Mouse (Mus musculus) CH12.LX (cell line): Measurements from ENCODE around the gene Rundc3a. TPM values are rescaled to one million over a fixed set of nuclear protein-coding genes. Genes with fewer than 3 reads are reported as not detected.

Experiments
- DNase-seq: peaks from one replicate; pipeline ENCODE4 v3.0.0-alpha.2; 2013; ENCODE audit errors: extremely low read depth
- H3K27ac ChIP-seq: 2 replicates; pipeline ENCODE4 v1.5.1; 2012; ENCODE audit warnings: low read depth, mild to moderate bottlenecking, control low read depth, moderate library complexity; ENCODE audit not compliant: insufficient read depth
- H3K27me3 ChIP-seq: replicated peaks from 2 replicates; pipeline ENCODE3; 2012; ENCODE audit warnings: inconsistent platforms
- H3K36me3 ChIP-seq, 2 experiments: replicated peaks in 1 of 2; 2 replicates each; pipeline versions ENCODE3 to v1.6.1; 2012; ENCODE audit warnings: inconsistent platforms in 1 of 2, low read length in 1 of 2, mild to moderate bottlenecking in 1 of 2, mixed read lengths in 1 of 2, moderate library complexity in 1 of 2; ENCODE audit not compliant: control insufficient read depth in 1 of 2, insufficient read depth in 1 of 2
- H3K4me1 ChIP-seq, 2 experiments: 2 replicates each; pipeline ENCODE4 v1.6.1; 2012; ENCODE audit warnings: inconsistent platforms in 1 of 2, moderate library complexity in 1 of 2; ENCODE audit not compliant: insufficient read depth in 2 of 2, control insufficient read depth in 1 of 2
- H3K4me2 ChIP-seq: 2 replicates; pipeline ENCODE4 v1.6.1; 2012; ENCODE audit warnings: low read depth, mild to moderate bottlenecking, control low read depth; ENCODE audit not compliant: poor library complexity, insufficient read depth, severe bottlenecking
- H3K4me3 ChIP-seq, 3 experiments: fragments of 150-350 bp in 1 of 3; sonication (generic) in 1 of 3; replicated peaks in 1 of 3; 2 replicates each; pipeline versions ENCODE3 to v1.5.1; 2011 to 2012; ENCODE audit warnings: low read depth in 2 of 3, low read length in 2 of 3, mild to moderate bottlenecking in 2 of 3, moderate library complexity in 2 of 3, control low read depth in 1 of 3, improper control_type of control experiment in 1 of 3, inconsistent platforms in 1 of 3, mixed read lengths in 1 of 3; ENCODE audit not compliant: poor library complexity in 1 of 3
- H3K79me2 ChIP-seq: replicated peaks from 2 replicates; pipeline ENCODE4 v1.6.1; 2012; ENCODE audit warnings: mild to moderate bottlenecking, moderate library complexity; ENCODE audit not compliant: control insufficient read depth, poor library complexity, insufficient read depth, severe bottlenecking; ENCODE audit errors: extremely low read depth
- H3K9ac ChIP-seq: 2 replicates; pipeline ENCODE4 v1.6.1; 2012; ENCODE audit warnings: low read depth, mild to moderate bottlenecking, control low read depth, moderate library complexity; ENCODE audit not compliant: insufficient read depth
- H3K9me3 ChIP-seq: replicated peaks from 2 replicates; pipeline ENCODE3; 2012; ENCODE audit warnings: low read length, inconsistent platforms, mixed read lengths
- BHLHE40 ChIP-seq: IDR thresholded peaks from 2 replicates; pipeline ENCODE4 v1.6.1; 2011; ENCODE audit warnings: mild to moderate bottlenecking, low read depth, low read length, improper control_type of control experiment
- CHD1 ChIP-seq: IDR thresholded peaks from 2 replicates; pipeline ENCODE4 v1.6.1; 2012; ENCODE audit warnings: low read depth, low read length, improper control_type of control experiment, inconsistent platforms
- CHD2 ChIP-seq: IDR thresholded peaks from 2 replicates; pipeline ENCODE4 v1.6.1; 2011; ENCODE audit warnings: low read length, improper control_type of control experiment
- CTCF ChIP-seq, 2 experiments: IDR thresholded peaks in 1 of 2; conservative IDR thresholded peaks in 1 of 2; 2 replicates each; pipeline ENCODE4 v1.5.1; 2011 to 2012; ENCODE audit warnings: low read depth in 2 of 2, low read length in 2 of 2, improper control_type of control experiment in 1 of 2, inconsistent platforms in 1 of 2, mild to moderate bottlenecking in 1 of 2, moderate library complexity in 1 of 2
- E2F4 ChIP-seq: IDR thresholded peaks from 2 replicates; pipeline ENCODE4 v1.6.1; 2011; ENCODE audit warnings: low read depth, low read length, improper control_type of control experiment; ENCODE audit not compliant: insufficient replicate concordance
- ELF1 ChIP-seq: IDR thresholded peaks from 2 replicates; pipeline ENCODE4 v1.6.1; 2014; ENCODE audit warnings: low read depth, mild to moderate bottlenecking, inconsistent platforms, low read length, improper control_type of control experiment
- EP300 ChIP-seq: IDR thresholded peaks from 2 replicates; pipeline ENCODE4 v1.6.1; 2011; ENCODE audit warnings: low read length, improper control_type of control experiment
- ETS1 ChIP-seq: conservative IDR thresholded peaks from 2 replicates; pipeline ENCODE4 v1.6.1; 2012; ENCODE audit warnings: low read depth, mild to moderate bottlenecking, inconsistent platforms, low read length, improper control_type of control experiment, moderate library complexity
- GABPA ChIP-seq: IDR thresholded peaks from 2 replicates; pipeline ENCODE4 v1.6.1; 2012; ENCODE audit warnings: low read depth, low read length, improper control_type of control experiment, inconsistent platforms; ENCODE audit not compliant: insufficient replicate concordance
- HCFC1 ChIP-seq: IDR thresholded peaks from 2 replicates; pipeline ENCODE4 v1.6.1; 2012; ENCODE audit warnings: low read depth, mild to moderate bottlenecking, inconsistent platforms, low read length, improper control_type of control experiment
- IRF4 ChIP-seq: IDR thresholded peaks from 2 replicates; pipeline ENCODE4 v1.6.1; 2014; ENCODE audit warnings: low read depth, mild to moderate bottlenecking, inconsistent platforms, low read length, improper control_type of control experiment
- JUN ChIP-seq: IDR thresholded peaks from 2 replicates; pipeline ENCODE4 v1.6.1; 2011; ENCODE audit warnings: low read depth, mild to moderate bottlenecking, low read length, improper control_type of control experiment, moderate library complexity; ENCODE audit not compliant: insufficient read depth
- JUND ChIP-seq: conservative IDR thresholded peaks from 2 replicates; pipeline ENCODE4 v1.6.1; 2011; ENCODE audit warnings: low read depth, low read length, improper control_type of control experiment
- KAT2A ChIP-seq: IDR thresholded peaks from 2 replicates; pipeline ENCODE4 v1.6.1; 2012; ENCODE audit warnings: low read length, improper control_type of control experiment, inconsistent platforms; ENCODE audit not compliant: insufficient replicate concordance
- MAX ChIP-seq: IDR thresholded peaks from 2 replicates; pipeline ENCODE4 v1.6.1; 2011; ENCODE audit warnings: low read length, improper control_type of control experiment
- MAZ ChIP-seq: IDR thresholded peaks from 2 replicates; pipeline ENCODE4 v1.6.1; 2012; ENCODE audit warnings: low read depth, mild to moderate bottlenecking, inconsistent platforms, low read length, improper control_type of control experiment, moderate library complexity
- MEF2A ChIP-seq: IDR thresholded peaks from 2 replicates; pipeline ENCODE4 v1.6.1; 2014; ENCODE audit warnings: low read depth, mild to moderate bottlenecking, inconsistent platforms, low read length, improper control_type of control experiment, borderline replicate concordance
- MXI1 ChIP-seq: IDR thresholded peaks from 2 replicates; pipeline ENCODE4 v1.6.1; 2011; ENCODE audit warnings: mild to moderate bottlenecking, low read depth, low read length, improper control_type of control experiment
- MYC ChIP-seq: IDR thresholded peaks from 2 replicates; pipeline ENCODE4 v1.6.1; 2011; ENCODE audit warnings: low read depth, mild to moderate bottlenecking, improper control_type of control experiment, low read length
- NELFE ChIP-seq: IDR thresholded peaks from 2 replicates; pipeline ENCODE4 v1.6.1; 2011; ENCODE audit warnings: low read depth, low read length, improper control_type of control experiment
- NRF1 ChIP-seq: IDR thresholded peaks from 2 replicates; pipeline ENCODE4 v1.6.1; 2014; ENCODE audit warnings: low read depth, mild to moderate bottlenecking, inconsistent platforms, low read length, improper control_type of control experiment, moderate library complexity
- PAX5 ChIP-seq: IDR thresholded peaks from 2 replicates; pipeline ENCODE4 v1.6.1; 2012; ENCODE audit warnings: low read length, inconsistent platforms, mixed read lengths
- POLR2A ChIP-seq: IDR thresholded peaks from 2 replicates; pipeline ENCODE4 v1.6.1; 2011; ENCODE audit warnings: low read depth, mild to moderate bottlenecking, improper control_type of control experiment, low read length
- POLR2AphosphoS2 ChIP-seq: IDR thresholded peaks from 2 replicates; pipeline ENCODE4 v1.6.1; 2011; ENCODE audit warnings: low read depth, low read length, improper control_type of control experiment
- RCOR1 ChIP-seq: conservative IDR thresholded peaks from 2 replicates; pipeline ENCODE4 v1.6.1; 2012; ENCODE audit warnings: low read depth, mild to moderate bottlenecking, inconsistent platforms, low read length, improper control_type of control experiment
- SIN3A ChIP-seq: IDR thresholded peaks from 2 replicates; pipeline ENCODE4 v1.6.1; 2012; ENCODE audit warnings: low read length, improper control_type of control experiment, inconsistent platforms
- SMC3 ChIP-seq: IDR thresholded peaks from 2 replicates; pipeline ENCODE4 v1.6.1; 2011; ENCODE audit warnings: low read depth, low read length, improper control_type of control experiment
- TBP ChIP-seq: conservative IDR thresholded peaks from 2 replicates; pipeline ENCODE4 v1.6.1; 2011; ENCODE audit warnings: low read depth, low read length, improper control_type of control experiment
- TCF12 ChIP-seq: IDR thresholded peaks from 2 replicates; pipeline ENCODE4 v1.6.1; 2014; ENCODE audit warnings: low read depth, mild to moderate bottlenecking, inconsistent platforms, low read length, improper control_type of control experiment
- UBTF ChIP-seq: IDR thresholded peaks from 2 replicates; pipeline ENCODE4 v1.6.1; 2012; ENCODE audit warnings: low read depth, mild to moderate bottlenecking, inconsistent platforms, low read length, improper control_type of control experiment, moderate library complexity
- USF1 ChIP-seq: IDR thresholded peaks from 2 replicates; pipeline ENCODE4 v1.6.1; 2014; ENCODE audit warnings: low read depth, mild to moderate bottlenecking, inconsistent platforms, low read length, improper control_type of control experiment
- USF2 ChIP-seq: conservative IDR thresholded peaks from 2 replicates; pipeline ENCODE4 v1.6.1; 2011; ENCODE audit warnings: low read depth, low read length, improper control_type of control experiment
- ZKSCAN1 ChIP-seq: IDR thresholded peaks from 2 replicates; pipeline ENCODE4 v1.6.1; 2012; ENCODE audit warnings: low read depth, inconsistent platforms, low read length, improper control_type of control experiment, borderline replicate concordance
- ZMIZ1 ChIP-seq: IDR thresholded peaks from 2 replicates; pipeline ENCODE4 v1.6.1; 2012; ENCODE audit warnings: low read depth, mild to moderate bottlenecking, inconsistent platforms, low read length, improper control_type of control experiment
- dilution Hi-C: fragments of 300-500 bp; cut with MboI; formaldehyde crosslinking; loops from 2 replicates; pipeline ENCODE4 v1.14.3; 2020; ENCODE audit warnings: low sequenced_read_pairs; ENCODE audit not compliant: extremely low pct_unique_long_range_greater_than_20kb, extremely low pct_ligation_motif_present
- in situ Hi-C: fragments of 300-500 bp; cut with MboI; formaldehyde crosslinking; loops from 3 replicates; pipeline ENCODE4 v1.14.3; 2019; ENCODE audit warnings: low sequenced_read_pairs, low pct_ligation_motif_present, low pct_unique_long_range_greater_than_20kb, mixed read lengths
- polyA plus RNA-seq: library from polyadenylated mRNA; unstranded; fragments of >175 nt; gene quantifications from 2 replicates; pipeline ENCODE4 v1.2.1, GENCODE M21; 2012; ENCODE audit warnings: low read depth; ENCODE audit not compliant: insufficient read length
- total RNA-seq, 2 experiments: library from RNA; depleted of rRNA; stranded (reverse); fragments of 300-350 nt in 1 of 2; fragments of >200 nt in 1 of 2; gene quantifications; 2 replicates each; pipeline ENCODE4 v1.2.3; 2012 to 2014

Gene Rundc3a
- total and polyA plus RNA-seq, 3 experiments: 1.4 to 16.3 (median 3.3) TPM

DNA sequence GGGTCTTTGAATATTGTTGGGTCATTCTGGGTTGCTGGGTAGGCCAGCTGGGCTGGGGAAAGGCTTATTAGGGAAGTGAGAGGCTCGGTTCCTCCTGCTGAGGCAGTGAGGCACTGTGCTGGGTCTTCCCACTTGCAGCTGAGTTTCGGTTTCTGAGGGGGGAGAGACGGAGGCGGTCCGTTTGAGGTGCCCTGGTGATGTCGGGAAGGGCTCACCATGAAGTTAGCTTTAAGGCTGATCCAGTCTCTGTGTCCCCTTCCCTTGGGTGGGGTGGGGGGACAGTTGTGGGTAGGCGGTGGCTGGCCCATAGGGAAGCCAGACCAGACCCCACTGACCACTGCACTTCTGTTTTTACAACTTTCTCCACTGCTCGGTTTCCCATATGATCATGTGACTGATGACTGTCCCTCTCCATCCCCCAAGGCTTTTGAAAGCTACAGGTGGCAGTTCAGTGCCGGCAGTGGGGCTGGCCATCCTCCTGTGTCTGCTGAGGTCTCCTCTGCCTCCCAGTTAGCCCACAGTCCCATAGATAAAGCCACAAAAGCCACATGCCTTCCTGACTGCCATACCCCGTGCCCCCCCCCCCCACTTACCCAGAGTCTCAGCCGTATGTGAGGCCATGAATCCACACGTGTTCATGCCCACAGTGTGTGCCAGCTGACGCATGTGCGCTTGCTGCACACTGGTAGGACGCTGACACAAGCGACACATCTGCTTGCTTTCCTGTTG, 39.1 kb downstream of the Rundc3a start (continued):
- no peak; the same call in 1 of the 2 replicates for TF ChIP-seq HCFC1
- no peak for TF ChIP-seq ZKSCAN1
- 0 out of 2 replicates have a peak, but pooled peaks have one; percentile 17 for TF ChIP-seq JUND
- TF ChIP-seq ZMIZ1: no peak; the same call in 1 of the 2 replicates
- TF ChIP-seq SIN3A: no peak; the same call in none of the 2 replicates
- TF ChIP-seq UBTF: peak; percentile 29; the same call in 1 of the 2 replicates
- peak; percentile 69 for TF ChIP-seq NRF1
- TF ChIP-seq BHLHE40: peak; percentile 98
- TF ChIP-seq KAT2A: no peak
- peak; percentile 59; the same call in 1 of the 2 replicates for TF ChIP-seq ELF1
- TF ChIP-seq POLR2AphosphoS2: no peak
- peak; percentile 99 for TF ChIP-seq TCF12
- TF ChIP-seq MAZ: peak; percentile 94
- TF ChIP-seq SMC3: no peak
- peak; percentile 84 for TF ChIP-seq USF1
- TF ChIP-seq EP300: peak; percentile 98
- no peak for TF ChIP-seq PAX5
- peak; percentile 97 for TF ChIP-seq MAX
- no peak for TF ChIP-seq GABPA
- TF ChIP-seq, all 38 proteins: peak for 21

GRCm38 (mm10) chr11:102432896-102433295, 39.7 kb downstream of the Rundc3a start:
- in situ Hi-C loops: loop anchor here (5.0 kb wide), 1 partner anchor 131 kb away; no protein-coding TSS in a partner anchor
- H3K4me3 ChIP-seq: peak overlapping the region; percentile 4 to 60 (median 18)
- TF ChIP-seq SMC3: no peak
- TF ChIP-seq BHLHE40: no peak
- no peak for TF ChIP-seq USF1
- TF ChIP-seq IRF4: no peak
- TF ChIP-seq POLR2A: no peak
- no peak for TF ChIP-seq ETS1
- no peak for TF ChIP-seq CHD2
- TF ChIP-seq MYC: no peak
- TF ChIP-seq MAZ: no peak
- TF ChIP-seq KAT2A: no peak
- TF ChIP-seq CTCF (conservative IDR thresholded peaks at IDR 0.05 in 1 of 2, IDR thresholded peaks at IDR 0.05 in 1 of 2; ENCODE audit: low read depth in 2 of 2, low read length in 2 of 2): no peak
- TF ChIP-seq POLR2AphosphoS2: no peak
- no peak for TF ChIP-seq HCFC1
- TF ChIP-seq JUN: no peak
- peak; percentile 3; the same call in 1 of the 2 replicates for TF ChIP-seq MXI1
- 0 out of 2 replicates have a peak, but pooled peaks have one; percentile 43 for TF ChIP-seq CHD1
- TF ChIP-seq TCF12: no peak
- TF ChIP-seq TBP: no peak
- TF ChIP-seq MAX: no peak
- TF ChIP-seq MEF2A: no peak
- TF ChIP-seq ZKSCAN1: no peak
- no peak for TF ChIP-seq EP300
- TF ChIP-seq JUND: no peak
- TF ChIP-seq GABPA: no peak
- TF ChIP-seq NRF1: no peak
- no peak for TF ChIP-seq E2F4
- no peak for TF ChIP-seq RCOR1
- TF ChIP-seq USF2: no peak
- TF ChIP-seq NELFE: peak; percentile 8; the same call in 1 of the 2 replicates

More at GRCm38 (mm10) chr11:102432896-102433295, 39.7 kb downstream of the Rundc3a start:
- H3K4me1 ChIP-seq: peaks cover 27 to 53% of the 10 kb centered on the region in 2 experiments
- H3K27me3 ChIP-seq: no peaks in the 10 kb centered on the region
- no peak for DNase-seq
- dilution Hi-C loops: no loop called here
- H3K4me2 ChIP-seq: peak overlapping the region; percentile 41
- peak overlapping the region; percentile 88 for H3K27ac ChIP-seq
- H3K79me2 ChIP-seq: no peaks in the 10 kb centered on the region
- H3K36me3 ChIP-seq: peaks cover 24 to 41% of the 10 kb centered on the region in 2 experiments
- peaks cover 20% of the 10 kb centered on the region for H3K9me3 ChIP-seq
- peak overlapping the region; percentile 14; the same call in 1 of the 2 replicates for H3K9ac ChIP-seq
